Mouse (Mus musculus) B cell, adult 62 days (primary cell): ENCODE results near the gene Shroom1. TPM values are rescaled to one million over a fixed set of nuclear protein-coding genes. Genes with fewer than 3 reads are reported as not detected.

Source experiments
- total RNA-seq: library from RNA; stranded (reverse); gene quantifications from 4 replicates; pipeline ENCODE4 v1.2.4, GENCODE M21; 2023

Shroom1 gene
- total RNA-seq: not detected in 4 replicates

GRCm38 (mm10) chr11:53456474-53457371, at the start of gene Shroom1, which contains the start of gene Gm10447:
Shroom1 (plus strand) TSS chr11:53457205.
Gm10447 (minus strand) TSS chr11:53457110.

GRCm38 (mm10) chr11:53423036-53423435, 34.0 kb upstream of the Shroom1 start, which contains the start of gene Leap2:
Leap2 (minus strand) TSS chr11:53423170.

DNA sequence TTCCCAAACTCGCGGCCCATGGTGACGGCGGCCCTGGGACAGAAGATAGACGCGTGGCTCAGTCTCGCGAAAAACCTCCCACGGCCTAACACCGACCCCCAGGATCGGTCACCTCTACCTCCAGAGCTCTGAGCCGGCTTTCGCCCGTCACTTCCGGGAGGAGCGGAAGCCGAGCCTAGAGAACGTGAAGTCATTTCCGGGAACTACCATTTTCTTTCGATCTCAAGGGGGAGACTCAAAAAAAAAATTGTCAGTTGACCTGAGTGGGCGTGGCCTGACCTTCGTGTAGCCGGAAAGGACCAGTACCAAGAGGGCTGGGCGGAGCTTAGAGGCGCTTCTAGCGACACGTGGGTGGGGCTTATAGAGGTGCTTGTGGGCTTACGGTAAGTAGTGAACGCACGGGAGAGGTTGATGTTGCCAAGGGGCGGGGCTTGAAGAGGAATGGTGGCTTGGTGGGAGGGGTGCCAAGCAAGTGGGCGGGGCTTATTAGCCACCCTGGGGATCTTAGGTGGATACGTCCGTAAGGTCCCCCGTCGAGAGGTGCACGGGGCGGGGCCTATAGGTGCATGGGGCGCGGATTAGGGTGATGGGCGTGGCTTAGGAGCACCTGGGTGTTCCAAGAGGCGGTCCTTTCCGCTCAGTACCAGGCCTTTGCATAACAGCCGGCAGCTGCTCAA, 26.2 kb upstream of the Shroom1 start, which contains the start of the genes Uqcrq and Gdf9:
TSS of gene Uqcrq (minus strand) at position 162 of the 677 bp plus-strand sequence.
TSS of gene Gdf9 (plus strand) at position 354 of the 677 bp plus-strand sequence.

GRCm38 (mm10) chr11:53469968-53470695, 13.1 kb downstream of the Shroom1 start, which contains the start of gene Gm9837:
Gm9837 (minus strand) TSS chr11:53470479.

DNA sequence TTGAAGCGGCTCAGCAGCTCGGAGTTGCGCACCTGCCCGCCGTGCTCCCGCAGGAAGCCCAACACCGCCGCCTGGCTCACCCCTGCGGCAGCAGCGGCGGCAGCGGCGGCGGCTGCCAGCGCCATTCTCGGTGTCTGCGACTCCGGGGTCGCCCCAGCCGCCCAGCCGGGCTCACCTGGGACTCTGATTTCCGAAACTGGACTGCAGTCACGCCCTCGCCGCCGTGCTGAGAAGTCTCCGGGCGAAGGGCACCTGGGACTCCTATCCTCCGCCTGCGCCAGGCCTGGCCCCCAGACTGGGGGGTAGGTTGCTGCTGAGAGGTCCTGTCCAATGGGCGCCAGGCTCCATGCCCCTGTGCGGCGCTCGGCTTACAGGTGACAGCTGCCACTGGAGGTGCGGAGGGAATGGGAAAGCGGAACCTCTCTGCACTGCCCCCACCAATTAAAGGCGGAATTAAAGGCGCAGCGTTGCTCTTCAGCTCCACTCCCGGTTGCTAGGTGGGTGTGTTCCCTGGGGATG, 22.8 kb downstream of the Shroom1 start, which contains the start of the genes Gm9945 and Sowaha:
TSS of gene Gm9945 (plus strand) at position 384 of the 519 bp plus-strand sequence.
TSS of gene Sowaha (minus strand) at position 492 of the 519 bp plus-strand sequence.

Other genes with a start within 250 kb of the Shroom1 start
- gene Hspa4, start 156.7 kb upstream of the Shroom1 start, total RNA-seq: 105 to 113 TPM (median 108 TPM) in 4 replicates
- 13.5 to 22.1 TPM (median 15.8 TPM) in 4 replicates for gene Zcchc10, start 132.5 kb upstream of the Shroom1 start, total RNA-seq
- 351 to 373 TPM (median 364 TPM) in 4 replicates for gene Aff4, start 106.4 kb upstream of the Shroom1 start, total RNA-seq
- not detected in 4 replicates for gene Leap2, start 34.0 kb upstream of the Shroom1 start, total RNA-seq
- gene Uqcrq, start 26.4 kb upstream of the Shroom1 start, total RNA-seq: 128 to 162 TPM (median 136 TPM) in 4 replicates
- gene Gdf9, start 26.2 kb upstream of the Shroom1 start, total RNA-seq: 0.72 to 2.6 TPM (median 2.3 TPM) in 3 of 4 replicates, not detected in the other
- not detected in 4 replicates for gene Gm10447, start 95 bp upstream of the Shroom1 start, total RNA-seq
- gene Gm9837, start 13.3 kb downstream of the Shroom1 start, total RNA-seq: not detected in 4 replicates
- gene Gm9945, start 23.0 kb downstream of the Shroom1 start, total RNA-seq: not detected in 4 replicates
- not detected in 4 replicates for gene Sowaha, start 23.1 kb downstream of the Shroom1 start, total RNA-seq
- 0.25 to 0.48 TPM in 2 of 4 replicates, not detected in the others for gene Sept8, start 62.1 kb downstream of the Shroom1 start, total RNA-seq
- gene Kif3a, start 110.2 kb downstream of the Shroom1 start, total RNA-seq: 4.8 to 8.2 TPM (median 7.1 TPM) in 4 replicates
- not detected in 4 replicates for gene Il4, start 161.5 kb downstream of the Shroom1 start, total RNA-seq
- 0.48 TPM in 1 of 4 replicates, not detected in the others for gene Il13, start 177.5 kb downstream of the Shroom1 start, total RNA-seq